Mouse (Mus musculus) intestine, embryonic 16.5 days (tissue): ENCODE data around the gene Mfsd6l. TPM values are rescaled to one million over a fixed set of nuclear protein-coding genes. Genes with fewer than 3 reads are reported as not detected.

Source experiments
- ATAC-seq: fragments of 200-750 bp; cut with Nextera tagmentation; 2 replicates; pipeline ENCODE4 v1.8.0; 2017; ENCODE audit warnings: moderate TSS enrichment, moderate library complexity
- H3K27ac ChIP-seq: fragments of 300-500 bp; sonication (generic); 2 replicates; pipeline ENCODE4 v1.5.1; 2014; ENCODE audit warnings: mild to moderate bottlenecking, low read length
- H3K27me3 ChIP-seq: fragments of 300-500 bp; sonication (generic); replicated peaks from 2 replicates; pipeline ENCODE4 v1.6.1; 2014; ENCODE audit warnings: low read length, control low read depth, mixed read lengths; ENCODE audit not compliant: control insufficient read depth, insufficient read depth
- H3K36me3 ChIP-seq: fragments of 300-500 bp; sonication (generic); 2 replicates; pipeline ENCODE4 v1.6.1; 2014; ENCODE audit warnings: low read length, control low read depth; ENCODE audit not compliant: control insufficient read depth, insufficient read depth
- H3K4me1 ChIP-seq: fragments of 300-500 bp; sonication (generic); 2 replicates; pipeline ENCODE4 v1.6.1; 2014; ENCODE audit warnings: low read length, control low read depth, mixed read lengths; ENCODE audit not compliant: control insufficient read depth, insufficient read depth
- H3K4me2 ChIP-seq: fragments of 300-500 bp; sonication (generic); 2 replicates; pipeline ENCODE4 v1.6.1; 2014; ENCODE audit warnings: low read depth, low read length, control low read depth
- H3K4me3 ChIP-seq: fragments of 300-500 bp; sonication (generic); 2 replicates; pipeline ENCODE4 v1.5.1; 2014; ENCODE audit warnings: mild to moderate bottlenecking, low read length
- H3K9ac ChIP-seq: fragments of 300-500 bp; sonication (generic); 2 replicates; pipeline ENCODE4 v1.6.1; 2014; ENCODE audit warnings: low read depth, low read length
- H3K9me3 ChIP-seq: fragments of 300-500 bp; sonication (generic); 2 replicates; pipeline ENCODE4 v1.6.1; 2016; ENCODE audit warnings: low read length, control low read depth; ENCODE audit not compliant: control insufficient read depth
- WGBS: fragments of 180-500 bp; shearing (Covaris S2); extraction: QIAGEN DNeasy Blood & Tissue Kit; methylation state at CpG from one replicate; pipeline ENCODE4 v1.1.7; 2014; 5-methylcytosine and 5-hydroxymethylcytosine counted together
- polyA plus RNA-seq: library from polyadenylated mRNA; unstranded; fragments of >200 nt; fragmentation: Nextera tagmentation; extraction: Ambion mirVana; gene quantifications from 2 replicates; pipeline ENCODE4 v1.2.1, GENCODE M21; 2015

Gene Mfsd6l
- polyA plus RNA-seq, 1 experiment from 2014 or later = 4.5 TPM

GRCm38 (mm10) chr11:68531066-68531806, 24.8 kb upstream of the Mfsd6l start:
- H3K27ac ChIP-seq = no peak overlapping the region
- H3K4me2 ChIP-seq = no peak overlapping the region
- no peaks in the 10 kb centered on the region for H3K9me3 ChIP-seq
- no peaks in the 10 kb centered on the region for H3K27me3 ChIP-seq
- H3K4me3 ChIP-seq = no peak overlapping the region
- 26% methylated on average over 16 of the region's 16 CpGs for WGBS
- H3K9ac ChIP-seq = no peak overlapping the region
- H3K36me3 ChIP-seq = no peaks in the 10 kb centered on the region
- H3K4me1 ChIP-seq = no peaks in the 10 kb centered on the region
- peak; percentile 52; the same call in 1 of the 2 replicates for ATAC-seq

DNA sequence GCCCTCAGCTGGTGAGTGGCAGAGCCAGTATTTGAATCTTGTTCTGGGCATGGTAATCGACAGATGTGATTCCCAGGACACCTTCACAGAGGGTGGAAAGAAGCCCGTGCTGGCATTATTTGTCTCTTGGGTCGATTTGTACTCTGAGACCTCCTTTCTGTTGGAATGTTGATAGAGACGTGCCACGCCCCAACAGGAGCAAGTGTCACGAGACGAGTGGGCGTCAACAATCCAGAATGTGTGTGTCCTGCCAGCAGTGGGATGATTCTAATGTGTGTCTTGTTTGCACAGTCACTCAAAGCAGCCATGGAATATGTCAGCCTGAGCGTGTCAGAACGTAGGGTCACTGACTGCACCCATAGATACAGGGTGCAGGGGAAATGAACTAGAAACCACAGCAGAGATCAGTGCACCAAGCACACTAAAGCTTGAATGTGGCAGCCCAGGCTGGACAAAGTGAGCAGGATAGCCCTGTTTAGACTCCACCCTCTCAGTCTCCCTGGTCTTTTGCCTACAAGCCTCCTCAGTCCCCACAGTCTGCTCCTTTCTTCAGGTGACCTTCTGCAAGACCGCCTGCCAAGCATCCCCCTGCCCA, 23.9 kb upstream of the Mfsd6l start:
- Histone ChIP-seq H3K9me3 (no peaks in the 10 kb centered on the region), H3K9ac (no peak overlapping the region), H3K4me1 (no peaks in the 10 kb centered on the region), H3K36me3 (no peaks in the 10 kb centered on the region), H3K4me3 (no peak overlapping the region), H3K27ac (no peak overlapping the region), H3K27me3 (no peaks in the 10 kb centered on the region), H3K4me2 (no peak overlapping the region)
- 58% methylated on average over 11 of the region's 11 CpGs for WGBS
- ATAC-seq = 0 out of 2 replicates have a peak, but pooled peaks have one; percentile 42

- no peak overlapping the region for H3K27ac ChIP-seq
- H3K4me1 ChIP-seq = no peaks in the 10 kb centered on the region
- no peaks in the 10 kb centered on the region for H3K27me3 ChIP-seq
- H3K9me3 ChIP-seq = no peaks in the 10 kb centered on the region
- no peak overlapping the region for H3K4me2 ChIP-seq
- no peak overlapping the region for H3K9ac ChIP-seq
- 68% methylated on average over 5 of the region's 5 CpGs for WGBS
- H3K36me3 ChIP-seq = no peaks in the 10 kb centered on the region
- no peak overlapping the region for H3K4me3 ChIP-seq
- ATAC-seq = no peak
Observed at GRCm38 (mm10) chr11:68532773-68533172, 23.2 kb upstream of the Mfsd6l start.

DNA sequence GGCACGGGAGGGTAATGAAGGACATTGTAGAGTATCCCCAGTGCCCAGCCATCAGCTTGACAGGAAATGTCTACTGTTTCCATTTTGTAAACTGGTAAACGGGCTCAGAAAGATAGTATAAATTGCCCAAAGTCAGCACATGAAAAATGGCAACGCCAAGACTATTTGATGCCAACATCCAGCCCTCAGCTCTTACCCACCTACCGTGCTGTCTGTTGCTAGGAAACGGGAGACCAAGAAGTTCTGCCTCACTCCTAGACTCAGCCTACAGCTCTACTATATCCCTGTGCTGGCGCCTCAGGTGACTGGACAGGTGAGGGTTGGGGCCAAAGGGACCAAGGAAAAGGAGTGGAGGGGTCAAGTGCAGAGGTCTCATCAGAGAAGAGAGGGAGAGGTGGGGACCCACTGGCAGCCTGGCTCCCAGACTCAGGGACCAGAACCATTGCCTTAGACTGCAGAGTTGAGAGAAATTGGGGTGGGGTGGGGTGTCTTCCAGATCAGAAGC, 22.0 kb upstream of the Mfsd6l start:
- ATAC-seq = no peak
- 78% methylated on average over 6 of the region's 6 CpGs for WGBS
- H3K4me1 ChIP-seq = no peaks in the 10 kb centered on the region

GRCm38 (mm10) chr11:68536026-68536425, 20.0 kb upstream of the Mfsd6l start:
- Histone ChIP-seq H3K27me3 (no peaks in the 10 kb centered on the region), H3K9ac (no peak overlapping the region), H3K4me1 (no peaks in the 10 kb centered on the region), H3K27ac (no peak overlapping the region), H3K4me3 (no peak overlapping the region), H3K36me3 (no peaks in the 10 kb centered on the region), H3K9me3 (no peaks in the 10 kb centered on the region), H3K4me2 (no peak overlapping the region)
- no peak for ATAC-seq
- 68% methylated on average over 4 of the region's 4 CpGs for WGBS

More for the DNA sequence above, 22.0 kb upstream of the Mfsd6l start:
- Histone ChIP-seq H3K4me2 (no peak overlapping the region), H3K9me3 (no peaks in the 10 kb centered on the region), H3K4me3 (no peak overlapping the region), H3K36me3 (no peaks in the 10 kb centered on the region), H3K27ac (no peak overlapping the region), H3K9ac (no peak overlapping the region), H3K27me3 (no peaks in the 10 kb centered on the region)

DNA sequence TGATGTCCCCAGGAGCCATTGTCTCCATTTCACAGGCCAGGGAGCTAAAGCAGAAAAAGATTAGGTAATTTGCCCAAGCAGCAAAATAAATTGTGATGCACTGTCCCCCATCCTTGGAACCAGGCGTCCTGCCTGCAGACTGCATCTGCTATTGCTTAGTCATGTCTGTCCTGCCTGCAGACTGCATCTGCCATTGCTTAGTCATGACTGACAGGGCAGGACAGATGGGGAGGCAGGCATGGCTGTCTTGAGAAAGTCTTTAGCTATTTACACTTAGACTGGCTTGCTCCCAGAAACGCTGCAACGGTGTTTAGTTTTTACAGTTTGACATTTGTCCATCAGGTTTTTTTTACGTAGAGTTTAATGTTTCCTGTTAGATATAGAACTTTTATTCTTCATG, 19.5 kb upstream of the Mfsd6l start:
- 42% methylated on average over 4 of the region's 4 CpGs for WGBS
- no peak overlapping the region for H3K4me2 ChIP-seq
- ATAC-seq = no peak
- H3K9ac ChIP-seq = no peak overlapping the region
- H3K27ac ChIP-seq = no peak overlapping the region
- no peak overlapping the region for H3K4me3 ChIP-seq
- no peaks in the 10 kb centered on the region for H3K9me3 ChIP-seq
- no peaks in the 10 kb centered on the region for H3K4me1 ChIP-seq
- H3K36me3 ChIP-seq = no peaks in the 10 kb centered on the region
- no peaks in the 10 kb centered on the region for H3K27me3 ChIP-seq

DNA sequence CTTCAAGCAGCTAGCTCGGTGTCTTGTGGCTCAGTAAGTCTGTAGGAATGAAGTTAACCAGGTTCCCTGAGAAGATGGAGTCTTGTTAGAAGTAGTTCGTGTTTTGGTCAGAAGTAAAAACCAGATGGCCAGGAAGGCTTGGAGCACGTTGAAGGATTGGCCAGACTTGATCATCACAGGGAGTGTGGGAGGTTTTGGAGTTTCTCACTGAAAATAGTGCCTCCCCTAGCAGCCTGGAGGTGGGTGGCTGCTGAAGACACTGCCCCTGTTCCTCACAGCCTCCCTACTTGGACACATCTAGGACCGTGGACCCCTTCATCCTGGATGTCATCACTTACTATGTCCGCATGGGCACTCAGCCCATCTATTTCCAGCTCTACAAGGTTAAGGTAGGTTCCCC, 16.4 kb upstream of the Mfsd6l start:
- 58% methylated on average over 5 of the region's 5 CpGs for WGBS

GRCm38 (mm10) chr11:68544554-68544953, 11.4 kb upstream of the Mfsd6l start:
- no peak for ATAC-seq
- 14% methylated on average over 8 of the region's 8 CpGs for WGBS

More for the DNA sequence above, 16.4 kb upstream of the Mfsd6l start:
- Histone ChIP-seq H3K4me3 (no peak overlapping the region), H3K4me1 (no peaks in the 10 kb centered on the region), H3K9me3 (no peaks in the 10 kb centered on the region), H3K27me3 (no peaks in the 10 kb centered on the region), H3K4me2 (no peak overlapping the region), H3K27ac (no peak overlapping the region), H3K9ac (no peak overlapping the region), H3K36me3 (no peaks in the 10 kb centered on the region)
- ATAC-seq = no peak

DNA sequence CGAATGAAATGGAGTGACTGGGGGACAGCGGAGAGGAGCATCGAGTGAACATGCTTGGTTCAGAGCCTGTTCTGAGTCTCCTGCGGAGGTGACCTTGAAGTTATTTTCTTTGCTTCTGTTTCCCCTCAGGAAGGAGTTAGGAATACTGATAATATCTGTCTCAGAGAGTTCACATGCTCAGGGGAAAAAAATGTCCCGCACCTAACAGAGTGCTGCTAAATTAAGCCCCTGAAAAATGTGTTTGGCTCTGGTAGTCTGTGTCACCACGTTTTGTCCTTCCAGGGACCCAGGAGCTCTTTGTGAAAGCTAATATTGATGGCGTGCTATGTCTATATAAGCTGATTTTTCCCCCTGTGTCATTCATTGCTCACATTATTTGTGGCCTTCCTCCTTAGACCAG, 10.8 kb upstream of the Mfsd6l start:
- Histone ChIP-seq H3K27me3 (no peaks in the 10 kb centered on the region), H3K36me3 (no peaks in the 10 kb centered on the region), H3K4me1 (no peaks in the 10 kb centered on the region), H3K9ac (no peak overlapping the region), H3K4me2 (no peak overlapping the region), H3K27ac (no peak overlapping the region), H3K4me3 (no peak overlapping the region), H3K9me3 (no peaks in the 10 kb centered on the region)
- ATAC-seq = no peak
- WGBS = 49% methylated on average over 7 of the region's 7 CpGs

More at GRCm38 (mm10) chr11:68544554-68544953, 11.4 kb upstream of the Mfsd6l start:
- no peak overlapping the region for H3K4me3 ChIP-seq
- no peak overlapping the region for H3K27ac ChIP-seq
- H3K4me2 ChIP-seq = no peak overlapping the region
- H3K9ac ChIP-seq = no peak overlapping the region
- no peaks in the 10 kb centered on the region for H3K9me3 ChIP-seq
- H3K36me3 ChIP-seq = no peaks in the 10 kb centered on the region
- H3K4me1 ChIP-seq = no peaks in the 10 kb centered on the region
- no peaks in the 10 kb centered on the region for H3K27me3 ChIP-seq
